Mouse (Mus musculus) urinary bladder, adult 2 months (tissue): Measurements from ENCODE around the gene Grk5. TPM values are rescaled to one million over a fixed set of nuclear protein-coding genes. Genes with fewer than 3 reads are reported as not detected.

ENCODE experiments used
- DNase-seq: peaks from one replicate; pipeline ENCODE4 v3.0.0; 2022; ENCODE audit warnings: low spot score
- polyA plus RNA-seq: library from polyadenylated mRNA; depleted of rRNA; stranded (reverse); fragments of >200 nt; gene quantifications from 2 replicates; pipeline ENCODE4 v1.2.3, GENCODE M21; 2012; rRNA removed

Gene Grk5
- polyA plus RNA-seq, 1 experiment: 6.4 TPM

- DNase-seq: no peak
Observed at GRCm38 (mm10) chr19:61064386-61064785, 174.8 kb downstream of the Grk5 start.

GRCm38 (mm10) chr19:61065011-61065410 is 175.5 kb downstream of the Grk5 start:
- no peak for DNase-seq

GRCm38 (mm10) chr19:61078622-61079021 is 189.1 kb downstream of the Grk5 start:
- no peak for DNase-seq

GRCm38 (mm10) chr19:61080251-61080749 is 190.8 kb downstream of the Grk5 start:
- DNase-seq: no peak

- no peak for DNase-seq
Observed at GRCm38 (mm10) chr19:61083006-61083405, 193.5 kb downstream of the Grk5 start.

- peak; percentile 71 for DNase-seq
Observed at GRCm38 (mm10) chr19:61084149-61084940, 194.8 kb downstream of the Grk5 start.

- DNase-seq: no peak
Observed at GRCm38 (mm10) chr19:61085217-61085616, 195.7 kb downstream of the Grk5 start.

- DNase-seq: no peak
Observed at GRCm38 (mm10) chr19:61087781-61088180, 198.2 kb downstream of the Grk5 start.

GRCm38 (mm10) chr19:61089001-61089400 is 199.5 kb downstream of the Grk5 start:
- DNase-seq: no peak

GRCm38 (mm10) chr19:61090541-61090940 is 201.0 kb downstream of the Grk5 start:
- DNase-seq: no peak

- DNase-seq: no peak
Observed at GRCm38 (mm10) chr19:61096776-61097175, 207.2 kb downstream of the Grk5 start.

- no peak for DNase-seq
Observed at GRCm38 (mm10) chr19:61097764-61098163, 208.2 kb downstream of the Grk5 start.

- no peak for DNase-seq
Observed at GRCm38 (mm10) chr19:61110184-61110583, 220.6 kb downstream of the Grk5 start.

GRCm38 (mm10) chr19:61131096-61131495 is 241.5 kb downstream of the Grk5 start:
- no peak for DNase-seq

- DNase-seq: no peak
Observed at GRCm38 (mm10) chr19:61138655-61139054, 249.1 kb downstream of the Grk5 start.

- peak; percentile 58 for DNase-seq
Observed at GRCm38 (mm10) chr19:61140342-61141206, 251.0 kb downstream of the Grk5 start, which contains the start of gene Zfp950. Gene Zfp950 (minus strand): TSS chr19:61140840.

GRCm38 (mm10) chr19:61141299-61141698 is 251.8 kb downstream of the Grk5 start:
- no peak for DNase-seq

Other genes starting within 250 kb of the Grk5 start
- gene Nanos1, start 133.8 kb upstream of the Grk5 start, polyA plus RNA-seq: 0.63 and 0.67 TPM in 2 replicates
- gene Eif3a, start 99.1 kb upstream of the Grk5 start, polyA plus RNA-seq: 83.2 and 102 TPM in 2 replicates
- gene Fam45a, start 78.2 kb upstream of the Grk5 start, polyA plus RNA-seq: 31.2 and 34.0 TPM in 2 replicates
- 6.4 and 9.0 TPM in 2 replicates for gene Sfxn4, start 28.3 kb upstream of the Grk5 start, polyA plus RNA-seq
- gene Prdx3, start 15.2 kb upstream of the Grk5 start, polyA plus RNA-seq: 136 and 171 TPM in 2 replicates